31 mouse cellular contexts compared by ENCODE assay signal in genomic region chr2:46055729-46056128, GRCm38 (mm10).
A peak's percentile ranks its signal among the peaks of the same experiment; 100 is the strongest.
DNase-seq lines count a peak whose midpoint lies in the region; ATAC-seq lines count a peak whose summit lies in the region.
"Had no signal": no experiment of that assay in that cellular context is flagged by ENCODE, and none has a peak within 500 bp of the region (broad histone marks: within the 10 kb centered on the region; RNA-seq: fewer than 3 reads in every experiment).

No protein-coding gene starts in this region.

- no peaks in the 10 kb centered on the region for H3K27me3 ChIP-seq in heart, embryonic 11.5 days (ENCODE audit: control insufficient read depth, insufficient read depth, low read length)
- no peaks in the 10 kb centered on the region for H3K27me3 ChIP-seq in heart, embryonic 16.5 days (ENCODE audit: control insufficient read depth, insufficient read depth, low read length)
- no peaks in the 10 kb centered on the region for H3K27me3 ChIP-seq in megakaryocyte, embryonic 14.5 days (replicated peaks)
- no peaks in the 10 kb centered on the region for H3K27me3 ChIP-seq in splenic B cell, adult 2 months (ENCODE audit: control insufficient read depth, insufficient read depth, low read length, poor library complexity, severe bottlenecking)
- H3K27me3 ChIP-seq: embryonic facial prominence, embryonic 12.5 days; limb, embryonic 15.5 days; liver, embryonic 13.5 days; neural tube, embryonic 13.5 days had no signal

- ATAC-seq in heart, embryonic 11.5 days (replicated peaks; ENCODE audit: insufficient number of reproducible peaks, low FRiP score, low TSS enrichment) = no peak
- ATAC-seq in heart, embryonic 16.5 days (replicated peaks; ENCODE audit: extremely low read depth, insufficient read depth, low FRiP score) = no peak
- ATAC-seq in megakaryocyte, adult 5-6 weeks (ENCODE audit: poor library complexity, severe bottlenecking) = no peak
- ATAC-seq: forebrain, postnatal 0 days; intestine, postnatal 0 days had no signal

- no peak overlapping the region for H3K4me3 ChIP-seq in heart, embryonic 11.5 days (ENCODE audit: low read depth, low read length)
- peak overlapping the region; percentile 20 for H3K4me3 ChIP-seq in heart, embryonic 16.5 days (ENCODE audit: low read length)
- H3K4me3 ChIP-seq in megakaryocyte, embryonic 14.5 days (replicated peaks) = peak overlapping the region; percentile 62
- H3K4me3 ChIP-seq: embryonic facial prominence, embryonic 12.5 days; limb, embryonic 10.5 days; limb, embryonic 15.5 days; liver, embryonic 13.5 days; neural tube, embryonic 13.5 days had no signal

- intact Hi-C loops in heart, postnatal 14 days (cut with DNase I) = no loop called here
- intact Hi-C loops in left cerebral cortex, postnatal 10 days (cut with DNase I) = no loop called here

- no peaks in the 10 kb centered on the region for H3K9me3 ChIP-seq in heart, embryonic 11.5 days (replicated peaks; ENCODE audit: control insufficient read depth, low read length)
- H3K9me3 ChIP-seq in heart, embryonic 16.5 days (replicated peaks; ENCODE audit: control insufficient read depth, low read length) = no peaks in the 10 kb centered on the region
- no peaks in the 10 kb centered on the region for H3K9me3 ChIP-seq in megakaryocyte, embryonic 14.5 days
- H3K9me3 ChIP-seq: embryonic facial prominence, embryonic 12.5 days; limb, embryonic 10.5 days; limb, embryonic 15.5 days; liver, embryonic 13.5 days; neural tube, embryonic 13.5 days had no signal

- 72% methylated on average over 8 of the region's 8 CpGs for WGBS in heart, embryonic 11.5 days (ENCODE audit: insufficient replicate concordance)
- WGBS in heart, embryonic 16.5 days = 44% methylated on average over 8 of the region's 8 CpGs

- H3K4me1 ChIP-seq in heart, embryonic 11.5 days (ENCODE audit: control insufficient read depth, insufficient read depth, low read length) = no peaks in the 10 kb centered on the region; the same call in 1 of the 2 replicates
- H3K4me1 ChIP-seq in heart, embryonic 16.5 days (ENCODE audit: control insufficient read depth, insufficient read depth, low read length) = no peaks in the 10 kb centered on the region; the same call in 1 of the 2 replicates
- peaks cover 3% of the 10 kb centered on the region; the same call in 1 of the 2 replicates for H3K4me1 ChIP-seq in megakaryocyte, embryonic 14.5 days
- H3K4me1 ChIP-seq: embryonic facial prominence, embryonic 12.5 days; limb, embryonic 15.5 days; liver, embryonic 13.5 days; neural tube, embryonic 13.5 days had no signal

- DNase-seq in heart, adult 9 months (ENCODE audit: low spot score in 2 of 2) = no peak
- no peak for DNase-seq in heart, postnatal 14 days
- peak; percentile 5 for DNase-seq in splenic B cell, adult 2 months (ENCODE audit: low read depth, low spot score)
- DNase-seq in left cerebral cortex, postnatal 10 days (ENCODE audit: extremely low spot score in 1 of 2, low spot score in 2 of 2) = no peak
- DNase-seq: adrenal gland, postnatal 10 days; cerebellum, adult 11 months; cerebellum, adult 9-10 months; cerebellum, postnatal 36 days; embryo, embryonic 11 days; forebrain, postnatal 0 days; gastrocnemius, postnatal 10 days; kidney, adult 9 months; kidney, postnatal 10 days; layer of hippocampus, postnatal 36 days; liver, embryonic 13.5 days; lung, embryonic 14.5 days; right cerebral cortex, postnatal 4 days; thymus, adult 2 months; thymus, postnatal 36 days had no signal

- peak overlapping the region; percentile 24; the same call in 1 of the 2 replicates for H3K4me2 ChIP-seq in heart, embryonic 11.5 days
- H3K4me2 ChIP-seq in heart, embryonic 16.5 days (ENCODE audit: low read depth, low read length) = peak overlapping the region; percentile 45
- H3K4me2 ChIP-seq: embryonic facial prominence, embryonic 12.5 days; hindbrain, embryonic 14.5 days; limb, embryonic 15.5 days; liver, embryonic 13.5 days; lung, embryonic 14.5 days; midbrain, embryonic 11.5 days; neural tube, embryonic 13.5 days had no signal

- H3K36me3 ChIP-seq in heart, embryonic 11.5 days (ENCODE audit: control insufficient read depth, insufficient read depth, low read length) = no peaks in the 10 kb centered on the region
- H3K36me3 ChIP-seq in heart, embryonic 16.5 days (ENCODE audit: control insufficient read depth, insufficient read depth) = no peaks in the 10 kb centered on the region
- no peaks in the 10 kb centered on the region for H3K36me3 ChIP-seq in megakaryocyte, embryonic 14.5 days (replicated peaks; ENCODE audit: low read length)
- no peaks in the 10 kb centered on the region for H3K36me3 ChIP-seq in splenic B cell, adult 2 months (ENCODE audit: control insufficient read depth, insufficient read depth, low read length, poor library complexity, severe bottlenecking)
- H3K36me3 ChIP-seq: embryonic facial prominence, embryonic 12.5 days; limb, embryonic 10.5 days; limb, embryonic 15.5 days; liver, embryonic 13.5 days; neural tube, embryonic 13.5 days had no signal

- no peak overlapping the region for H3K9ac ChIP-seq in heart, embryonic 11.5 days (ENCODE audit: low read depth, low read length)
- no peak overlapping the region for H3K9ac ChIP-seq in heart, embryonic 16.5 days (ENCODE audit: low read length)
- H3K9ac ChIP-seq: embryonic facial prominence, embryonic 12.5 days; forebrain, postnatal 0 days; hindbrain, embryonic 14.5 days; limb, embryonic 15.5 days; liver, embryonic 13.5 days; lung, embryonic 14.5 days; neural tube, embryonic 13.5 days had no signal

- H3K27ac ChIP-seq in heart, embryonic 11.5 days (ENCODE audit: low read depth, low read length) = no peak overlapping the region
- H3K27ac ChIP-seq in heart, embryonic 16.5 days (ENCODE audit: low read length) = no peak overlapping the region
- H3K27ac ChIP-seq: embryonic facial prominence, embryonic 12.5 days; hindbrain, embryonic 14.5 days; limb, embryonic 10.5 days; limb, embryonic 15.5 days; liver, embryonic 13.5 days; macrophage; neural tube, embryonic 13.5 days had no signal
